Mouse (Mus musculus): ENCODE results near the gene Slc35c2.

Slc35c2 gene

GRCm38 (mm10) chr2:165287202-165287984, at the start of gene Slc35c2:
TSS of gene Slc35c2 (minus strand) at chr2:165287869.
- peak; percentile 95 for DNase-seq

GRCm38 (mm10) chr2:165337191-165337590, 49.5 kb upstream of the Slc35c2 start:
- DNase-seq = no peak

- DNase-seq = no peak
Observed at GRCm38 (mm10) chr2:165332610-165333210, 45.0 kb upstream of the Slc35c2 start.

GRCm38 (mm10) chr2:165329703-165330102, 42.0 kb upstream of the Slc35c2 start:
- DNase-seq = no peak

- no peak for DNase-seq
Observed at GRCm38 (mm10) chr2:165328746-165329145, 41.1 kb upstream of the Slc35c2 start.

- no peak for DNase-seq
Observed at GRCm38 (mm10) chr2:165327386-165327785, 39.7 kb upstream of the Slc35c2 start.

GRCm38 (mm10) chr2:165326304-165327190, 38.9 kb upstream of the Slc35c2 start, which contains the start of gene Elmo2:
TSS of gene Elmo2 (minus strand) at chr2:165326479.
- peak; percentile 97 for DNase-seq

- DNase-seq = no peak
Observed at GRCm38 (mm10) chr2:165325521-165326303, 38.0 kb upstream of the Slc35c2 start.

GRCm38 (mm10) chr2:165323928-165324327, 36.3 kb upstream of the Slc35c2 start:
- DNase-seq = no peak

GRCm38 (mm10) chr2:165323484-165323883, 35.8 kb upstream of the Slc35c2 start:
- no peak for DNase-seq

- no peak for DNase-seq
Observed at GRCm38 (mm10) chr2:165321981-165322735, 34.5 kb upstream of the Slc35c2 start.

GRCm38 (mm10) chr2:165321381-165321888, 33.8 kb upstream of the Slc35c2 start:
- DNase-seq = no peak

GRCm38 (mm10) chr2:165320531-165321150, 33.0 kb upstream of the Slc35c2 start:
- peak; percentile 55 for DNase-seq

GRCm38 (mm10) chr2:165319503-165319902, 31.8 kb upstream of the Slc35c2 start:
- no peak for DNase-seq

GRCm38 (mm10) chr2:165318941-165319340, 31.3 kb upstream of the Slc35c2 start:
- DNase-seq = no peak

- no peak for DNase-seq
Observed at GRCm38 (mm10) chr2:165317621-165318263, 30.1 kb upstream of the Slc35c2 start.

GRCm38 (mm10) chr2:165316837-165317473, 29.3 kb upstream of the Slc35c2 start:
- DNase-seq = peak; percentile 72

- no peak for DNase-seq
Observed at GRCm38 (mm10) chr2:165316204-165316603, 28.5 kb upstream of the Slc35c2 start.

GRCm38 (mm10) chr2:165314197-165314596, 26.5 kb upstream of the Slc35c2 start:
- no peak for DNase-seq

- DNase-seq = no peak
Observed at GRCm38 (mm10) chr2:165312381-165312780, 24.7 kb upstream of the Slc35c2 start.

Data from right cerebral cortex, postnatal 25 days (tissue).